Mouse (Mus musculus): ENCODE measurements around the gene Lrrc20.

- TF ChIP-seq CTCF (IDR thresholded peaks at IDR 0.05; ENCODE audit: borderline replicate concordance, control insufficient read depth, extremely low read depth, insufficient read depth, low read length, poor library complexity) = no peak
- TF ChIP-seq POLR2A (IDR thresholded peaks at IDR 0.05; ENCODE audit: control insufficient read depth, extremely low read depth, insufficient read depth, low read length, poor library complexity) = no peak
Measured at GRCm38 (mm10) chr10:61559544-61559943, 83.9 kb downstream of the Lrrc20 start.
